Mouse (Mus musculus) ES-E14 (cell line): ENCODE measurements around the gene Atp6v0a1. TPM values are rescaled to one million over a fixed set of nuclear protein-coding genes. Genes with fewer than 3 reads are reported as not detected.

ENCODE experiments used
- DNase-seq: peaks from one replicate; pipeline ENCODE4 v3.0.0-alpha.2; 2013; ENCODE audit warnings: low read depth, low spot score
- H3K27ac ChIP-seq: 2 replicates; pipeline ENCODE4 v1.5.1; 2012; ENCODE audit warnings: low read depth, mild to moderate bottlenecking, low read length, moderate library complexity, mixed read lengths; ENCODE audit not compliant: poor library complexity, insufficient read depth, severe bottlenecking
- H3K36me3 ChIP-seq: 2 replicates; pipeline ENCODE4 v1.6.1; 2012; ENCODE audit warnings: mild to moderate bottlenecking, low read length, moderate library complexity, mixed read lengths; ENCODE audit not compliant: control insufficient read depth, poor library complexity, insufficient read depth, severe bottlenecking
- H3K4me1 ChIP-seq, 2 experiments: fragments of 150-350 bp in 1 of 2; sonication (generic) in 1 of 2; 2 replicates each; pipeline ENCODE4 v1.6.1; 2012; ENCODE audit warnings: low read length in 2 of 2, mild to moderate bottlenecking in 1 of 2, mixed read lengths in 1 of 2; ENCODE audit not compliant: control insufficient read depth in 2 of 2, insufficient read depth in 2 of 2, poor library complexity in 1 of 2
- H3K4me3 ChIP-seq, 2 experiments: fragments of 150-350 bp in 1 of 2; sonication (generic) in 1 of 2; 2 replicates each; pipeline ENCODE4 v1.5.1; 2012; ENCODE audit warnings: low read length in 2 of 2, low read depth in 1 of 2, mild to moderate bottlenecking in 1 of 2, mixed read lengths in 1 of 2; ENCODE audit not compliant: insufficient read depth in 1 of 2, poor library complexity in 1 of 2, severe bottlenecking in 1 of 2
- H3K9ac ChIP-seq: 2 replicates; pipeline ENCODE4 v1.6.1; 2012; ENCODE audit warnings: low read depth, mild to moderate bottlenecking, low read length, mixed read lengths; ENCODE audit not compliant: poor library complexity, insufficient read depth, severe bottlenecking
- H3K9me3 ChIP-seq: fragments of 150-350 bp; sonication (generic); 2 replicates; pipeline ENCODE4 v1.6.1; 2012; ENCODE audit warnings: low read depth, mild to moderate bottlenecking, low read length; ENCODE audit not compliant: control insufficient read depth, insufficient read depth
- CHD2 ChIP-seq: IDR thresholded peaks from 2 replicates; pipeline ENCODE4 v1.6.1; 2014; ENCODE audit warnings: mild to moderate bottlenecking, low read depth, low read length, inconsistent platforms
- HCFC1 ChIP-seq: IDR thresholded peaks from 2 replicates; pipeline ENCODE4 v1.6.1; 2012; ENCODE audit warnings: low read length, inconsistent platforms, borderline replicate concordance; ENCODE audit not compliant: insufficient read depth
- MAFK ChIP-seq: IDR thresholded peaks from 2 replicates; pipeline ENCODE4 v1.6.1; 2014; ENCODE audit warnings: mild to moderate bottlenecking, low read depth, low read length, inconsistent platforms; ENCODE audit not compliant: insufficient read depth
- ZC3H11A ChIP-seq: IDR thresholded peaks from 2 replicates; pipeline ENCODE4 v1.6.1; 2012; ENCODE audit warnings: low read depth, mild to moderate bottlenecking, inconsistent platforms, low read length, borderline replicate concordance
- ZNF384 ChIP-seq: IDR thresholded peaks from 2 replicates; pipeline ENCODE4 v1.6.1; 2012; ENCODE audit warnings: low read depth, low read length, inconsistent platforms
- in situ Hi-C, 2 experiments: fragments of 600-800 bp; cut with MboI; formaldehyde crosslinking; loops; one replicate each; pipeline ENCODE4 v1.15.1; 2025; ENCODE audit warnings: low sequenced_read_pairs in 2 of 2, inconsistent platforms in 1 of 2; ENCODE audit not compliant: unreplicated experiment in 2 of 2
- total RNA-seq: library from RNA; depleted of rRNA; stranded (reverse); fragments of 300-350 nt; gene quantifications from 2 replicates; pipeline ENCODE4 v1.2.3, GENCODE M21; 2012; rRNA removed

The Atp6v0a1 gene
- 38.1 and 43.4 TPM in 2 replicates for total RNA-seq

- DNase-seq, result peak; percentile 95
- Histone ChIP-seq H3K27ac (no peak within 1 kb of the TSS), H3K36me3 (peaks cover 3% of the 10 kb centered on the region; the same call in 1 of the 2 replicates), H3K9me3 (no peaks in the 10 kb centered on the region), H3K4me3 (peak within 1 kb of the TSS; percentile 80 to 82), H3K9ac (peak within 1 kb of the TSS; percentile 84), H3K4me1 (no peaks in the 10 kb centered on the region)
- no peak for TF ChIP-seq MAFK
- TF ChIP-seq ZNF384, result no peak
- peak; percentile 79 for TF ChIP-seq HCFC1
- in situ Hi-C loops, result no loop called here
Observed at GRCm38 (mm10) chr11:101009046-101009887, at the start of gene Atp6v0a1. Gene Atp6v0a1 (plus strand): TSS chr11:101009452.

GRCm38 (mm10) chr11:100959464-100959810 is 49.8 kb upstream of the Atp6v0a1 start:
- H3K27ac ChIP-seq, result no peak overlapping the region
- H3K4me1 ChIP-seq, result peaks cover 0 to 20% of the 10 kb centered on the region in 2 experiments
- H3K36me3 ChIP-seq, result no peaks in the 10 kb centered on the region
- H3K9ac ChIP-seq, result 0 out of 2 replicates have a peak overlapping the region, but pooled peaks have one; percentile 46
- peak; percentile 70 for DNase-seq
- H3K4me3 ChIP-seq, result peak overlapping the region; percentile 33 to 45
- no peaks in the 10 kb centered on the region for H3K9me3 ChIP-seq
- in situ Hi-C loops, result loop anchor here in 1 of 2 experiments (10.0 kb wide), 1 partner anchor 125 kb away; no protein-coding TSS in a partner anchor
- TF ChIP-seq HCFC1 (no peak), ZC3H11A (no peak), ZNF384 (peak; percentile 94), MAFK (no peak), CHD2 (no peak)

- in situ Hi-C loops, result loop anchor here in 1 of 2 experiments (10.0 kb wide), 1 partner anchor 125 kb away; no protein-coding TSS in a partner anchor
Observed at GRCm38 (mm10) chr11:100959826-100960225, 49.4 kb upstream of the Atp6v0a1 start.

GRCm38 (mm10) chr11:100960540-100960939 is 48.7 kb upstream of the Atp6v0a1 start:
- no peak overlapping the region for H3K4me3 ChIP-seq
- no peak overlapping the region for H3K27ac ChIP-seq
- no peaks in the 10 kb centered on the region for H3K36me3 ChIP-seq
- H3K9ac ChIP-seq, result no peak overlapping the region
- TF ChIP-seq HCFC1 (peak; percentile 94), ZC3H11A (no peak)
- peak; percentile 59 for DNase-seq
- H3K9me3 ChIP-seq, result no peaks in the 10 kb centered on the region
- in situ Hi-C loops, result no loop called here
- peaks cover 0 to 20% of the 10 kb centered on the region in 2 experiments for H3K4me1 ChIP-seq

More at GRCm38 (mm10) chr11:100959826-100960225, 49.4 kb upstream of the Atp6v0a1 start:
- no peak overlapping the region for H3K27ac ChIP-seq
- no peak overlapping the region for H3K4me3 ChIP-seq
- no peaks in the 10 kb centered on the region for H3K9me3 ChIP-seq
- H3K36me3 ChIP-seq, result no peaks in the 10 kb centered on the region
- no peak for TF ChIP-seq CHD2
- no peak for TF ChIP-seq MAFK
- TF ChIP-seq HCFC1, result no peak
- no peak for TF ChIP-seq ZNF384
- TF ChIP-seq ZC3H11A, result no peak
- no peak for DNase-seq
- H3K9ac ChIP-seq, result no peak overlapping the region
- peaks cover 0 to 20% of the 10 kb centered on the region in 2 experiments for H3K4me1 ChIP-seq

GRCm38 (mm10) chr11:100962371-100962911 is 46.8 kb upstream of the Atp6v0a1 start:
- in situ Hi-C loops, result no loop called here
- DNase-seq, result no peak
- no peak overlapping the region for H3K9ac ChIP-seq
- no peaks in the 10 kb centered on the region for H3K36me3 ChIP-seq
- H3K4me1 ChIP-seq, result peaks cover 0 to 18% of the 10 kb centered on the region in 2 experiments
- no peak overlapping the region for H3K4me3 ChIP-seq
- no peak for TF ChIP-seq CHD2
- no peaks in the 10 kb centered on the region for H3K9me3 ChIP-seq
- no peak overlapping the region for H3K27ac ChIP-seq
